Mouse (Mus musculus) MEL (cell line): Measurements from ENCODE around the gene Slc12a8. TPM values are rescaled to one million over a fixed set of nuclear protein-coding genes. Genes with fewer than 3 reads are reported as not detected.

ENCODE experiments used
- DNase-seq: peaks from one replicate; pipeline ENCODE4 v3.0.0; 2011; ENCODE audit warnings: low read depth, low spot score
- H3K27ac ChIP-seq: 2 replicates; pipeline ENCODE4 v1.5.1; 2012; ENCODE audit warnings: low read depth, mild to moderate bottlenecking, control low read depth, low read length, moderate library complexity; ENCODE audit not compliant: control insufficient read depth
- H3K27me3 ChIP-seq, 2 experiments: fragments of 150-350 bp in 1 of 2; sonication (generic) in 1 of 2; 2 replicates each; pipeline ENCODE4 v1.6.1; 2012; ENCODE audit warnings: low read length in 2 of 2, mild to moderate bottlenecking in 2 of 2, improper control_type of control experiment in 1 of 2, moderate library complexity in 1 of 2; ENCODE audit not compliant: insufficient read depth in 2 of 2, control insufficient read depth in 1 of 2
- H3K36me3 ChIP-seq, 2 experiments: 2 replicates each; pipeline ENCODE4 v1.6.1; 2012 to 2014; ENCODE audit warnings: low read length in 2 of 2, improper control_type of control experiment in 1 of 2, inconsistent platforms in 1 of 2, mild to moderate bottlenecking in 1 of 2; ENCODE audit not compliant: insufficient read depth in 2 of 2, control insufficient read depth in 1 of 2
- H3K4me1 ChIP-seq, 2 experiments: fragments of 150-350 bp in 1 of 2; sonication (generic) in 1 of 2; 2 replicates each; pipeline ENCODE4 v1.6.1; 2012; ENCODE audit warnings: low read length in 2 of 2, improper control_type of control experiment in 1 of 2, mild to moderate bottlenecking in 1 of 2; ENCODE audit not compliant: insufficient read depth in 2 of 2, control insufficient read depth in 1 of 2
- H3K4me3 ChIP-seq, 2 experiments: fragments of 150-350 bp in 1 of 2; sonication (generic) in 1 of 2; 2 replicates each; pipeline ENCODE4 v1.5.1; 2012; ENCODE audit warnings: low read depth in 2 of 2, low read length in 2 of 2, mild to moderate bottlenecking in 2 of 2, moderate library complexity in 2 of 2, control low read depth in 1 of 2, improper control_type of control experiment in 1 of 2; ENCODE audit not compliant: control insufficient read depth in 1 of 2, insufficient read depth in 1 of 2
- H3K79me2 ChIP-seq: 2 replicates; pipeline ENCODE4 v1.6.1; 2012; ENCODE audit warnings: mild to moderate bottlenecking, low read length, moderate library complexity; ENCODE audit not compliant: control insufficient read depth, poor library complexity, insufficient read depth
- H3K9ac ChIP-seq: 2 replicates; pipeline ENCODE4 v1.6.1; 2012; ENCODE audit warnings: low read depth, mild to moderate bottlenecking, control low read depth, low read length, moderate library complexity; ENCODE audit not compliant: control insufficient read depth, poor library complexity, severe bottlenecking
- H3K9me3 ChIP-seq: fragments of 150-350 bp; sonication (generic); replicated peaks from 2 replicates; pipeline ENCODE4 v1.6.1; 2012; ENCODE audit warnings: mild to moderate bottlenecking, low read length, improper control_type of control experiment, moderate library complexity; ENCODE audit not compliant: insufficient read depth
- ELF1 ChIP-seq: IDR thresholded peaks from 2 replicates; pipeline ENCODE4 v1.6.1; 2014; ENCODE audit warnings: low read depth, mild to moderate bottlenecking, inconsistent platforms, low read length, improper control_type of control experiment, moderate library complexity
- EP300 ChIP-seq, 2 experiments: IDR thresholded peaks; 2 replicates each; pipeline ENCODE4 v1.6.1; 2011; ENCODE audit warnings: improper control_type of control experiment in 2 of 2, low read length in 2 of 2, low read depth in 1 of 2, mild to moderate bottlenecking in 1 of 2
- ETS1 ChIP-seq: IDR thresholded peaks from 2 replicates; pipeline ENCODE4 v1.6.1; 2012; ENCODE audit warnings: low read depth, mild to moderate bottlenecking, inconsistent platforms, low read length, improper control_type of control experiment, moderate library complexity
- GABPA ChIP-seq: IDR thresholded peaks from 2 replicates; pipeline ENCODE4 v1.6.1; 2012; ENCODE audit warnings: low read depth, mild to moderate bottlenecking, inconsistent platforms, low read length, improper control_type of control experiment, moderate library complexity
- GATA1 ChIP-seq: IDR thresholded peaks from 2 replicates; pipeline ENCODE4 v1.6.1; 2011; ENCODE audit warnings: low read depth, low read length, improper control_type of control experiment
- MAZ ChIP-seq: IDR thresholded peaks from 2 replicates; pipeline ENCODE4 v1.6.1; 2012; ENCODE audit warnings: low read depth, mild to moderate bottlenecking, inconsistent platforms, low read length, improper control_type of control experiment
- MYB ChIP-seq: IDR thresholded peaks from 2 replicates; pipeline ENCODE4 v1.6.1; 2011; ENCODE audit warnings: mild to moderate bottlenecking, low read depth, low read length, improper control_type of control experiment
- MYC ChIP-seq: IDR thresholded peaks from 2 replicates; pipeline ENCODE4 v1.6.1; 2011; ENCODE audit warnings: low read depth, mild to moderate bottlenecking, low read length, improper control_type of control experiment, moderate library complexity
- RCOR1 ChIP-seq: IDR thresholded peaks from 2 replicates; pipeline ENCODE4 v1.6.1; 2012; ENCODE audit warnings: low read depth, mild to moderate bottlenecking, inconsistent platforms, low read length, improper control_type of control experiment
- SIN3A ChIP-seq: IDR thresholded peaks from 2 replicates; pipeline ENCODE4 v1.6.1; 2012; ENCODE audit warnings: low read length, improper control_type of control experiment, inconsistent platforms
- SMC3 ChIP-seq: IDR thresholded peaks from 2 replicates; pipeline ENCODE4 v1.6.1; 2011; ENCODE audit warnings: low read depth, low read length, improper control_type of control experiment
- TAL1 ChIP-seq: IDR thresholded peaks from 2 replicates; pipeline ENCODE4 v1.6.1; 2012; ENCODE audit warnings: mild to moderate bottlenecking, inconsistent platforms, low read length, moderate library complexity, mixed read lengths
- TBP ChIP-seq: IDR thresholded peaks from 2 replicates; pipeline ENCODE4 v1.8.0; 2011; ENCODE audit warnings: low read depth, low read length, improper control_type of control experiment
- UBTF ChIP-seq: IDR thresholded peaks from 2 replicates; pipeline ENCODE4 v1.6.1; 2012; ENCODE audit warnings: low read depth, mild to moderate bottlenecking, inconsistent platforms, low read length, improper control_type of control experiment, moderate library complexity, borderline replicate concordance; ENCODE audit not compliant: insufficient read depth
- USF1 ChIP-seq: IDR thresholded peaks from 2 replicates; pipeline ENCODE4 v1.6.1; 2014; ENCODE audit warnings: low read depth, mild to moderate bottlenecking, inconsistent platforms, low read length, improper control_type of control experiment, moderate library complexity
- USF2 ChIP-seq, 2 experiments: IDR thresholded peaks; 2 replicates each; pipeline ENCODE4 v1.6.1; 2011 to 2012; ENCODE audit warnings: improper control_type of control experiment in 2 of 2, low read length in 2 of 2, borderline replicate concordance in 1 of 2, inconsistent platforms in 1 of 2, low read depth in 1 of 2, mild to moderate bottlenecking in 1 of 2; ENCODE audit not compliant: insufficient read depth in 1 of 2
- ZC3H11A ChIP-seq: IDR thresholded peaks from 2 replicates; pipeline ENCODE4 v1.6.1; 2012; ENCODE audit warnings: low read depth, mild to moderate bottlenecking, inconsistent platforms, low read length, improper control_type of control experiment
- ZKSCAN1 ChIP-seq: IDR thresholded peaks from 2 replicates; pipeline ENCODE4 v1.6.1; 2012; ENCODE audit warnings: low read depth, mild to moderate bottlenecking, inconsistent platforms, low read length, improper control_type of control experiment, moderate library complexity
- ZMIZ1 ChIP-seq: IDR thresholded peaks from 2 replicates; pipeline ENCODE4 v1.6.1; 2012; ENCODE audit warnings: low read depth, mild to moderate bottlenecking, inconsistent platforms, low read length, improper control_type of control experiment, moderate library complexity
- ZNF384 ChIP-seq: IDR thresholded peaks from 2 replicates; pipeline ENCODE4 v1.6.1; 2012; ENCODE audit warnings: low read depth, mild to moderate bottlenecking, inconsistent platforms, low read length, improper control_type of control experiment
- polyA plus RNA-seq, 2 experiments: library from polyadenylated mRNA; stranded (reverse) in 1 of 2; unstranded in 1 of 2; fragments of >175 nt in 1 of 2; fragments of >200 nt in 1 of 2; gene quantifications; 2 replicates each; pipeline versions ENCODE4 v1.2.1 to v1.2.4; 2012; ENCODE audit warnings: low replicate concordance in 2 of 2, low read depth in 1 of 2; ENCODE audit not compliant: insufficient read length in 2 of 2, insufficient read depth in 1 of 2, missing spikeins in 1 of 2
- total RNA-seq: library from RNA; depleted of rRNA; stranded (reverse); fragments of 300-350 nt; gene quantifications from 2 replicates; pipeline ENCODE4 v1.2.3, GENCODE M21; 2012

The Slc12a8 gene
- total and polyA plus RNA-seq, 3 experiments, result 0.29 TPM; not detected in 2

DNA sequence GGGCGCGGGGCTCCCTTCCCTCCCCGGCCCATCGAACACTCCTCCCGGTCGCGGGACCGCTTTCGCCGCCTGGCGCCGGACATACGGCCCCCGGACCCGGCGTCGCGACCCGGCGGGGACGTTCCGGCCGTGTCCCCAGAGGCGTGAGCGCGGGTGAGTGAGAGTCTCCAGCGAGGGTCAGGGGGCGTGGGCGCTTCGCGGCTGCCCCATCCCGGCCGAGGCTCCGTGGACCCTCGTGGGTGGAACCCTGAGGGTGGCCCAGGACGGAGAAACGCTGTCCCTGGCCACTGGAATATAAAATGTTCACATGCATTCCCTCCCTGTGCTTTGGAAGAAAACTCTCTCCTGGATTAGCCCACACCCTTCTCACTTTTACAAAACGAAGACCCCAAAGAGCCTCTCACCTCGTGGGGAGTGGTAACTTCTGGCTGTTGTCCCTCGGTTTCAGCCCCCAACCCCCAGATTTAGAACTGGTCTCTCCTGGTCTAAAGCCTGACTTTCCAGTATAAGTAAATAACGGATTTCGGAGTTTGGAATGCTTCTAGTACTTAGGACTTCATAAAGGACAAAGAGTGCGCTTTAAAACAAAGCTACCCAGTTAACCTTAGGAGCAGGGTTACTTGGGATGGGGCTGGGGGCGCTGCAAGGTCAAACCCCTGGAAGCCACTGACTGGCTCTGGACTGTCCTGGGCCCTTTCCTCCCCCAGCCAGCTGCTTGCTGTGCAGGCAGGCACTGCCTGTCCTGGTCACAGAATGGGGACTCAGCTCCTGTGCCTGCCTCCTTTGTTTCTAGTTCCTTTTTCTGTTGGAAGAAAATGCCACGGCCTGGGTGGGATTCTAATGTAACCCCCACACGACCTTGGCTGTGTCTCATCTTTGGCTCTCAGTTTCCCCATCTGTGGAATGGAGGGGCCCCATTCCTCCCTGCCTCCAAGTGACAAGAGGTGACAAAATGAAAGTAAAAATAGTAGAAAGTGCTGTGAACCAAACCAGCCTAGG lies 167.9 kb downstream of the Slc12a8 start:
- no peaks in the 10 kb centered on the region for H3K9me3 ChIP-seq
- peak overlapping the region; percentile 67 to 98 for H3K4me3 ChIP-seq
- H3K9ac ChIP-seq, result peak overlapping the region; percentile 93
- no peaks in the 10 kb centered on the region for H3K27me3 ChIP-seq
- H3K27ac ChIP-seq, result peak overlapping the region; percentile 43
- peak; percentile 71 for DNase-seq
- peaks cover 0 to 9% of the 10 kb centered on the region in 2 experiments; a peak in 2 of 4 replicates for H3K36me3 ChIP-seq
- TF ChIP-seq UBTF, result 0 out of 2 replicates have a peak, but pooled peaks have one; percentile 28
- TF ChIP-seq RCOR1, result no peak
- no peak for TF ChIP-seq TAL1
- TF ChIP-seq SMC3, result no peak
- peak; percentile 48 for TF ChIP-seq SIN3A
- TF ChIP-seq GATA1, result no peak
- TF ChIP-seq MYB, result no peak
- TF ChIP-seq ZC3H11A, result no peak
- no peak for TF ChIP-seq EP300 (IDR thresholded peaks at IDR 0.05; ENCODE audit: low read depth in 1 of 2, low read length in 2 of 2)
- TF ChIP-seq USF1, result no peak
- TF ChIP-seq TBP, result no peak
- TF ChIP-seq ZNF384, result no peak
- no peak for TF ChIP-seq ZMIZ1
- TF ChIP-seq ETS1, result 0 out of 2 replicates have a peak, but pooled peaks have one; percentile 13
- TF ChIP-seq ZKSCAN1, result no peak
- TF ChIP-seq ELF1, result no peak
- no peak for TF ChIP-seq MYC
- no peak for TF ChIP-seq USF2 (IDR thresholded peaks at IDR 0.05; ENCODE audit: borderline replicate concordance in 1 of 2, insufficient read depth in 1 of 2, low read depth in 1 of 2, low read length in 2 of 2)
- TF ChIP-seq MAZ, result no peak
- TF ChIP-seq GABPA, result no peak
- TF ChIP-seq, all 39 proteins: peak for 3
- Histone ChIP-seq H3K4me1 (peaks cover 0 to 16% of the 10 kb centered on the region in 2 experiments; a peak in 3 of 4 replicates), H3K79me2 (peaks cover 14% of the 10 kb centered on the region)
